Mouse (Mus musculus) right cerebral cortex, postnatal 14 days (tissue): ENCODE data around the gene Usp36.

Experiments used
- DNase-seq: peaks from one replicate; pipeline ENCODE4 v3.0.0; 2022

The Usp36 gene

GRCm38 (mm10) chr11:118247359-118248095, 42.5 kb downstream of the Usp36 start:
- DNase-seq, result peak; percentile 45

- DNase-seq, result no peak
Measured at GRCm38 (mm10) chr11:118246724-118247123, 43.3 kb downstream of the Usp36 start.

- DNase-seq, result no peak
Measured at GRCm38 (mm10) chr11:118245130-118245529, 44.9 kb downstream of the Usp36 start.

GRCm38 (mm10) chr11:118243627-118244261, 46.3 kb downstream of the Usp36 start:
- DNase-seq, result no peak

GRCm38 (mm10) chr11:118242506-118242905, 47.5 kb downstream of the Usp36 start:
- no peak for DNase-seq

- DNase-seq, result no peak
Measured at GRCm38 (mm10) chr11:118240388-118240787, 49.7 kb downstream of the Usp36 start.

- no peak for DNase-seq
Measured at GRCm38 (mm10) chr11:118239281-118240198, 50.5 kb downstream of the Usp36 start.

- no peak for DNase-seq
Measured at GRCm38 (mm10) chr11:118236520-118237190, 53.4 kb downstream of the Usp36 start.

GRCm38 (mm10) chr11:118234929-118235328, 55.1 kb downstream of the Usp36 start:
- no peak for DNase-seq

- DNase-seq, result no peak
Measured at GRCm38 (mm10) chr11:118234500-118234899, 55.5 kb downstream of the Usp36 start.

GRCm38 (mm10) chr11:118233924-118234323, 56.1 kb downstream of the Usp36 start:
- DNase-seq, result no peak

- no peak for DNase-seq
Measured at GRCm38 (mm10) chr11:118232314-118232831, 57.7 kb downstream of the Usp36 start.

GRCm38 (mm10) chr11:118229941-118230340, 60.1 kb downstream of the Usp36 start:
- no peak for DNase-seq

GRCm38 (mm10) chr11:118227650-118228049, 62.4 kb downstream of the Usp36 start:
- no peak for DNase-seq

GRCm38 (mm10) chr11:118226850-118227249, 63.2 kb downstream of the Usp36 start:
- no peak for DNase-seq

- no peak for DNase-seq
Measured at GRCm38 (mm10) chr11:118225862-118226261, 64.2 kb downstream of the Usp36 start.

- no peak for DNase-seq
Measured at GRCm38 (mm10) chr11:118225056-118225836, 64.8 kb downstream of the Usp36 start.

GRCm38 (mm10) chr11:118223416-118224067, 66.5 kb downstream of the Usp36 start:
- no peak for DNase-seq

GRCm38 (mm10) chr11:118222917-118223316, 67.1 kb downstream of the Usp36 start:
- DNase-seq, result no peak

- DNase-seq, result no peak
Measured at GRCm38 (mm10) chr11:118222351-118222885, 67.6 kb downstream of the Usp36 start.
